Mouse (Mus musculus) MEL (cell line): ENCODE measurements around the gene Slc25a5. TPM values are rescaled to one million over a fixed set of nuclear protein-coding genes. Genes with fewer than 3 reads are reported as not detected.

ENCODE experiments used
- DNase-seq: peaks from one replicate; pipeline ENCODE4 v3.0.0; 2011; ENCODE audit warnings: low read depth, low spot score
- H3K27ac ChIP-seq: 2 replicates; pipeline ENCODE4 v1.5.1; 2012; ENCODE audit warnings: low read depth, mild to moderate bottlenecking, control low read depth, low read length, moderate library complexity; ENCODE audit not compliant: control insufficient read depth
- H3K27me3 ChIP-seq, 2 experiments: fragments of 150-350 bp in 1 of 2; sonication (generic) in 1 of 2; 2 replicates each; pipeline ENCODE4 v1.6.1; 2012; ENCODE audit warnings: low read length in 2 of 2, mild to moderate bottlenecking in 2 of 2, improper control_type of control experiment in 1 of 2, moderate library complexity in 1 of 2; ENCODE audit not compliant: insufficient read depth in 2 of 2, control insufficient read depth in 1 of 2
- H3K36me3 ChIP-seq, 2 experiments: 2 replicates each; pipeline ENCODE4 v1.6.1; 2012 to 2014; ENCODE audit warnings: low read length in 2 of 2, improper control_type of control experiment in 1 of 2, inconsistent platforms in 1 of 2, mild to moderate bottlenecking in 1 of 2; ENCODE audit not compliant: insufficient read depth in 2 of 2, control insufficient read depth in 1 of 2
- H3K4me1 ChIP-seq, 2 experiments: fragments of 150-350 bp in 1 of 2; sonication (generic) in 1 of 2; 2 replicates each; pipeline ENCODE4 v1.6.1; 2012; ENCODE audit warnings: low read length in 2 of 2, improper control_type of control experiment in 1 of 2, mild to moderate bottlenecking in 1 of 2; ENCODE audit not compliant: insufficient read depth in 2 of 2, control insufficient read depth in 1 of 2
- H3K4me3 ChIP-seq, 2 experiments: fragments of 150-350 bp in 1 of 2; sonication (generic) in 1 of 2; 2 replicates each; pipeline ENCODE4 v1.5.1; 2012; ENCODE audit warnings: low read depth in 2 of 2, low read length in 2 of 2, mild to moderate bottlenecking in 2 of 2, moderate library complexity in 2 of 2, control low read depth in 1 of 2, improper control_type of control experiment in 1 of 2; ENCODE audit not compliant: control insufficient read depth in 1 of 2, insufficient read depth in 1 of 2
- H3K79me2 ChIP-seq: 2 replicates; pipeline ENCODE4 v1.6.1; 2012; ENCODE audit warnings: mild to moderate bottlenecking, low read length, moderate library complexity; ENCODE audit not compliant: control insufficient read depth, poor library complexity, insufficient read depth
- H3K9ac ChIP-seq: 2 replicates; pipeline ENCODE4 v1.6.1; 2012; ENCODE audit warnings: low read depth, mild to moderate bottlenecking, control low read depth, low read length, moderate library complexity; ENCODE audit not compliant: control insufficient read depth, poor library complexity, severe bottlenecking
- H3K9me3 ChIP-seq: fragments of 150-350 bp; sonication (generic); replicated peaks from 2 replicates; pipeline ENCODE4 v1.6.1; 2012; ENCODE audit warnings: mild to moderate bottlenecking, low read length, improper control_type of control experiment, moderate library complexity; ENCODE audit not compliant: insufficient read depth
- BHLHE40 ChIP-seq: IDR thresholded peaks from 2 replicates; pipeline ENCODE4 v1.6.1; 2012; ENCODE audit warnings: low read depth, mild to moderate bottlenecking, inconsistent platforms, low read length, improper control_type of control experiment, borderline replicate concordance
- CHD2 ChIP-seq: IDR thresholded peaks from 2 replicates; pipeline ENCODE4 v1.6.1; 2011; ENCODE audit warnings: low read length, improper control_type of control experiment
- CTCF ChIP-seq, 3 experiments: IDR thresholded peaks in 2 of 3; conservative IDR thresholded peaks in 1 of 3; 2 replicates each; pipeline ENCODE4 v1.5.1; 2011 to 2012; ENCODE audit warnings: low read length in 3 of 3, low read depth in 2 of 3, mild to moderate bottlenecking in 2 of 3, improper control_type of control experiment in 1 of 3, inconsistent platforms in 1 of 3, mixed read lengths in 1 of 3, moderate library complexity in 1 of 3; ENCODE audit not compliant: control insufficient read depth in 1 of 3, insufficient read depth in 1 of 3, poor library complexity in 1 of 3, severe bottlenecking in 1 of 3
- ETS1 ChIP-seq: IDR thresholded peaks from 2 replicates; pipeline ENCODE4 v1.6.1; 2012; ENCODE audit warnings: low read depth, mild to moderate bottlenecking, inconsistent platforms, low read length, improper control_type of control experiment, moderate library complexity
- GATA1 ChIP-seq: IDR thresholded peaks from 2 replicates; pipeline ENCODE4 v1.6.1; 2011; ENCODE audit warnings: low read depth, low read length, improper control_type of control experiment
- HCFC1 ChIP-seq: IDR thresholded peaks from 2 replicates; pipeline ENCODE4 v1.6.1; 2012; ENCODE audit warnings: low read depth, mild to moderate bottlenecking, inconsistent platforms, low read length, improper control_type of control experiment, moderate library complexity
- JUND ChIP-seq: IDR thresholded peaks from 2 replicates; pipeline ENCODE4 v1.6.1; 2011; ENCODE audit warnings: low read depth, mild to moderate bottlenecking, improper control_type of control experiment, low read length
- MEF2A ChIP-seq: IDR thresholded peaks from 2 replicates; pipeline ENCODE4 v1.6.1; 2014; ENCODE audit warnings: low read depth, mild to moderate bottlenecking, inconsistent platforms, low read length, improper control_type of control experiment; ENCODE audit not compliant: poor library complexity, insufficient replicate concordance, severe bottlenecking; ENCODE audit errors: extremely low read depth
- MXI1 ChIP-seq: IDR thresholded peaks from 2 replicates; pipeline ENCODE4 v1.6.1; 2011; ENCODE audit warnings: mild to moderate bottlenecking, low read depth, low read length, improper control_type of control experiment
- MYB ChIP-seq: IDR thresholded peaks from 2 replicates; pipeline ENCODE4 v1.6.1; 2011; ENCODE audit warnings: mild to moderate bottlenecking, low read depth, low read length, improper control_type of control experiment
- MYC ChIP-seq: IDR thresholded peaks from 2 replicates; pipeline ENCODE4 v1.6.1; 2011; ENCODE audit warnings: low read depth, mild to moderate bottlenecking, low read length, improper control_type of control experiment, moderate library complexity
- NELFE ChIP-seq: IDR thresholded peaks from 2 replicates; pipeline ENCODE4 v1.6.1; 2011; ENCODE audit warnings: low read depth, low read length, improper control_type of control experiment
- NRF1 ChIP-seq: IDR thresholded peaks from 2 replicates; pipeline ENCODE4 v1.6.1; 2014; ENCODE audit warnings: low read depth, mild to moderate bottlenecking, inconsistent platforms, low read length, improper control_type of control experiment, moderate library complexity; ENCODE audit not compliant: poor library complexity, insufficient read depth, severe bottlenecking
- POLR2A ChIP-seq, 2 experiments: IDR thresholded peaks; 2 replicates each; pipeline ENCODE4 v1.6.1; 2011 to 2012; ENCODE audit warnings: low read length in 2 of 2, mild to moderate bottlenecking in 2 of 2, control low read depth in 1 of 2, improper control_type of control experiment in 1 of 2, low read depth in 1 of 2, moderate library complexity in 1 of 2; ENCODE audit not compliant: control insufficient read depth in 1 of 2, insufficient read depth in 1 of 2, poor library complexity in 1 of 2
- POLR2AphosphoS5 ChIP-seq: IDR thresholded peaks from 2 replicates; pipeline ENCODE4 v1.6.1; 2012; ENCODE audit warnings: low read depth, borderline replicate concordance, mild to moderate bottlenecking, inconsistent platforms, low read length, moderate library complexity, mixed read lengths
- TAL1 ChIP-seq: IDR thresholded peaks from 2 replicates; pipeline ENCODE4 v1.6.1; 2012; ENCODE audit warnings: mild to moderate bottlenecking, inconsistent platforms, low read length, moderate library complexity, mixed read lengths
- TCF12 ChIP-seq: IDR thresholded peaks from 2 replicates; pipeline ENCODE4 v1.6.1; 2014; ENCODE audit warnings: low read depth, mild to moderate bottlenecking, inconsistent platforms, low read length, improper control_type of control experiment, moderate library complexity
- USF2 ChIP-seq, 2 experiments: IDR thresholded peaks; 2 replicates each; pipeline ENCODE4 v1.6.1; 2011 to 2012; ENCODE audit warnings: improper control_type of control experiment in 2 of 2, low read length in 2 of 2, borderline replicate concordance in 1 of 2, inconsistent platforms in 1 of 2, low read depth in 1 of 2, mild to moderate bottlenecking in 1 of 2; ENCODE audit not compliant: insufficient read depth in 1 of 2
- ZC3H11A ChIP-seq: IDR thresholded peaks from 2 replicates; pipeline ENCODE4 v1.6.1; 2012; ENCODE audit warnings: low read depth, mild to moderate bottlenecking, inconsistent platforms, low read length, improper control_type of control experiment
- polyA plus RNA-seq, 2 experiments: library from polyadenylated mRNA; stranded (reverse) in 1 of 2; unstranded in 1 of 2; fragments of >175 nt in 1 of 2; fragments of >200 nt in 1 of 2; gene quantifications; 2 replicates each; pipeline versions ENCODE4 v1.2.1 to v1.2.4; 2012; ENCODE audit warnings: low replicate concordance in 2 of 2, low read depth in 1 of 2; ENCODE audit not compliant: insufficient read length in 2 of 2, insufficient read depth in 1 of 2, missing spikeins in 1 of 2
- total RNA-seq: library from RNA; depleted of rRNA; stranded (reverse); fragments of 300-350 nt; gene quantifications from 2 replicates; pipeline ENCODE4 v1.2.3, GENCODE M21; 2012

The Slc25a5 gene
- total and polyA plus RNA-seq, 3 experiments: 263 to 1,006 (median 704) TPM

GRCm38 (mm10) chrX:36805466-36806235 is 10.2 kb downstream of the Slc25a5 start:
- Histone ChIP-seq H3K79me2 (no peaks in the 10 kb centered on the region), H3K9me3 (no peaks in the 10 kb centered on the region), H3K4me1 (peaks cover 0 to 15% of the 10 kb centered on the region in 2 experiments; a peak in 2 of 4 replicates), H3K27me3 (no peaks in the 10 kb centered on the region), H3K36me3 (peaks cover 0 to 11% of the 10 kb centered on the region in 2 experiments; a peak in 2 of 4 replicates), H3K27ac (no peak overlapping the region), H3K4me3 (no peak overlapping the region), H3K9ac (no peak overlapping the region)
- TF ChIP-seq HCFC1 (no peak), POLR2A (IDR thresholded peaks at IDR 0.05; ENCODE audit: control insufficient read depth in 1 of 2, insufficient read depth in 1 of 2, low read depth in 1 of 2, low read length in 2 of 2, poor library complexity in 1 of 2) (no peak), USF2 (IDR thresholded peaks at IDR 0.05; ENCODE audit: borderline replicate concordance in 1 of 2, insufficient read depth in 1 of 2, low read depth in 1 of 2, low read length in 2 of 2) (no peak), ETS1 (no peak), MEF2A (no peak), MYC (no peak), TCF12 (no peak), MXI1 (no peak), BHLHE40 (no peak), CHD2 (no peak), POLR2AphosphoS5 (no peak), JUND (no peak), ZC3H11A (no peak), MYB (no peak), NELFE (no peak), GATA1 (no peak), NRF1 (no peak), CTCF (IDR thresholded peaks at IDR 0.05 in 2 of 3, conservative IDR thresholded peaks at IDR 0.05 in 1 of 3; ENCODE audit: control insufficient read depth in 1 of 3, insufficient read depth in 1 of 3, low read depth in 2 of 3, low read length in 3 of 3, poor library complexity in 1 of 3, severe bottlenecking in 1 of 3) (no peak), TAL1 (no peak)
- no peak for DNase-seq
